Mouse (Mus musculus) stomach, postnatal 0 days (tissue): Measurements from ENCODE around the gene Zfp273.

Experiments
- CTCF ChIP-seq: IDR thresholded peaks from 2 replicates; pipeline ENCODE4 v1.5.1; 2016; ENCODE audit warnings: antibody characterized with exemption, low read depth, mild to moderate bottlenecking, moderate library complexity
- EP300 ChIP-seq: optimal IDR thresholded peaks from 2 replicates; pipeline ENCODE3; 2016; ENCODE audit warnings: antibody characterized with exemption

GRCm38 (mm10) chr13:67779265-67780221 is 34.0 kb upstream of the Zfp273 start, which contains the start of gene Zfp493:
- TF ChIP-seq CTCF (no peak), EP300 (no peak)
